Mouse (Mus musculus) neural tube, embryonic 12.5 days (tissue): Measurements from ENCODE around the gene Ndufaf2. TPM values are rescaled to one million over a fixed set of nuclear protein-coding genes. Genes with fewer than 3 reads are reported as not detected.

Source experiments
- ATAC-seq: fragments of 200-750 bp; cut with Nextera tagmentation; 2 replicates; pipeline ENCODE4 v1.8.0; 2017; ENCODE audit warnings: low read depth, mild to moderate bottlenecking, moderate TSS enrichment, moderate library complexity; ENCODE audit not compliant: low FRiP score
- H3K27ac ChIP-seq: fragments of 300-500 bp; sonication (generic); 2 replicates; pipeline ENCODE4 v1.5.1; 2016
- H3K27me3 ChIP-seq: fragments of 300-500 bp; sonication (generic); replicated peaks from 2 replicates; pipeline ENCODE4 v1.6.1; 2016; ENCODE audit warnings: mild to moderate bottlenecking
- H3K36me3 ChIP-seq: fragments of 300-500 bp; sonication (generic); 2 replicates; pipeline ENCODE4 v1.6.1; 2016; ENCODE audit warnings: mild to moderate bottlenecking
- H3K4me1 ChIP-seq: fragments of 300-500 bp; sonication (generic); 2 replicates; pipeline ENCODE4 v1.6.1; 2016
- H3K4me2 ChIP-seq: fragments of 300-500 bp; sonication (generic); replicated peaks from 2 replicates; pipeline ENCODE4 v1.6.1; 2016; ENCODE audit warnings: mild to moderate bottlenecking
- H3K4me3 ChIP-seq: fragments of 300-500 bp; sonication (generic); 2 replicates; pipeline ENCODE4 v1.5.1; 2016
- H3K9ac ChIP-seq: fragments of 300-500 bp; sonication (generic); 2 replicates; pipeline ENCODE4 v1.6.1; 2016; ENCODE audit warnings: mild to moderate bottlenecking
- H3K9me3 ChIP-seq: fragments of 300-500 bp; sonication (generic); 2 replicates; pipeline ENCODE4 v1.6.1; 2016; ENCODE audit warnings: mild to moderate bottlenecking
- WGBS: fragments of 180-500 bp; shearing (Covaris S2); methylation state at CpG from one replicate; pipeline ENCODE4 v1.1.7; 2016; 5-methylcytosine and 5-hydroxymethylcytosine counted together
- polyA plus RNA-seq: library from polyadenylated mRNA; unstranded; fragments of >200 nt; fragmentation: Nextera tagmentation; extraction: Ambion mirVana; gene quantifications from 2 replicates; pipeline ENCODE4 v1.2.1, GENCODE M21; 2016

The Ndufaf2 gene
- polyA plus RNA-seq, 1 experiment from 2014 or later, result 79.0 TPM

DNA sequence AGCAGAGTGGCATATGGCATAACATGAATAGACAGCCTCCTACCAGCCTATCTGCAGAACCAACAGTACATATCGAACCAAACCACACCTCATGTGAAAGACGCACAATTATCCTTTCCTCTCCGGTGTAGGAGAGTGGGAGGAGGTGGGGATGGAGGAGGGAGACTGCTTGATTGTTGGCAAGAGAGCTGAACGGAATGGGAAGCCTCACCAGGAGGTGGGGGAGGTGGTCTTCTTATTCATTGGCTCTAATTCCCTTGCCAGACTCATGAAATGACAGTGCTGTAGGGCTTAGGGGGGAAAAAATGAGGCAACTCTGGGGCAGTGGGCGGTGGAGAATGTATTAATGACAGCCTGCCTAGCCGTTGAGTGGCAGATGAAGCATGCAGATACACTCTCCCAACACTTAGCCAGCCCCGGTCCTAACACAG lies 188.4 kb downstream of the Ndufaf2 start:
- Histone ChIP-seq H3K27me3 (no peaks in the 10 kb centered on the region), H3K4me2 (peak overlapping the region; percentile 10; the same call in 1 of the 2 replicates), H3K27ac (no peak overlapping the region), H3K9ac (no peak overlapping the region), H3K4me1 (peaks cover 8% of the 10 kb centered on the region; the same call in 1 of the 2 replicates), H3K4me3 (no peak overlapping the region), H3K9me3 (no peaks in the 10 kb centered on the region), H3K36me3 (no peaks in the 10 kb centered on the region)
- 31% methylated on average over 7 of the region's 7 CpGs for WGBS
- ATAC-seq, result peak; percentile 29; the same call in 1 of the 2 replicates

DNA sequence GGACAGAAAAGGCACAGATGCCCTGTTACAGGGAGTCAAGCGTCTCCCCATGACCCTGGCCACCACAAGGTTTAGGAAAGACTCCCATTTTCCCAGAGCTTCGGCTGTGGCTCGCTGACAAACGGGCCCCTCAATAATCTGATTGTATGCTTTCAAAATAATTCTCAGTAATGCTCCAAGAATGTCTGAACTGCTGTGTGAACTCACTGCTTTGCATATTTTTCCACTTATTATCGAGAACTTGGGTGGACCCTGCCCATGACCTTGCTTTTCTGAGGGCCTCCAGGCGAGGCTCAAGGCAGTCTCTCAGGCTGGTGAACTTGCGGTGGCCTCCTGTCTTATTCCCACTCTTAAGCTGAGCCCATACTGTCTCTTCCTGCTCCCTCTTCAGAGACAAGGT lies 193.8 kb downstream of the Ndufaf2 start:
- no peaks in the 10 kb centered on the region for H3K36me3 ChIP-seq
- peaks cover 15% of the 10 kb centered on the region for H3K4me1 ChIP-seq
- H3K9ac ChIP-seq, result no peak overlapping the region
- no peak overlapping the region for H3K4me2 ChIP-seq
- no peak overlapping the region for H3K27ac ChIP-seq
- ATAC-seq, result no peak
- no peaks in the 10 kb centered on the region for H3K27me3 ChIP-seq
- H3K4me3 ChIP-seq, result no peak overlapping the region
- H3K9me3 ChIP-seq, result no peaks in the 10 kb centered on the region
- 75% methylated on average over 7 of the region's 7 CpGs for WGBS

GRCm38 (mm10) chr13:107963471-107963870 lies 195.0 kb downstream of the Ndufaf2 start:
- Histone ChIP-seq H3K27me3 (no peaks in the 10 kb centered on the region), H3K36me3 (no peaks in the 10 kb centered on the region), H3K4me3 (no peak overlapping the region), H3K4me1 (peaks cover 15% of the 10 kb centered on the region), H3K27ac (no peak overlapping the region), H3K9ac (no peak overlapping the region), H3K4me2 (no peak overlapping the region), H3K9me3 (no peaks in the 10 kb centered on the region)
- 45% methylated on average over 11 of the region's 11 CpGs for WGBS
- no peak for ATAC-seq

DNA sequence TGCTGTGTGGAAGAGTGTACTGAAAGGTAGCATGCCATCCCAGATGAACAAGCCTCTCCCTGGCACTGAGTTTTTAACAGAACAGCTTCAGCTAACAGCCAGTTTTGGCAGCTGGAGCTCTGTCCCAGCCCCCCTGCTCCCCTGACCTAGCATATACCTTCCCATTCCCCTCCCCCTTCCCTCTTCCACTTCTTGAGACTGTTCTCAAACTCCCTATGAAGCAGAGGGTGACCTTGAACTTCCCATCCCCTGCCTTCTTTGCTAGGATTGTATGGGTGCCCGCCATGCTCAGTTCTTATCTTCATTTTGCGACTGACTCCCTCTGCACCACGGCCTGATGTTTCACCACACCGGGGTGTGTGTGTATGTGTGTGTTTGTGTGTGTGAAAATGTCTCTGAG lies 195.7 kb downstream of the Ndufaf2 start:
- no peaks in the 10 kb centered on the region for H3K27me3 ChIP-seq
- no peaks in the 10 kb centered on the region for H3K9me3 ChIP-seq
- H3K4me3 ChIP-seq, result no peak overlapping the region
- WGBS, result 67% methylated on average over 4 of the region's 4 CpGs
- no peak overlapping the region for H3K4me2 ChIP-seq
- ATAC-seq, result no peak
- H3K9ac ChIP-seq, result no peak overlapping the region
- peaks cover 15% of the 10 kb centered on the region for H3K4me1 ChIP-seq
- no peaks in the 10 kb centered on the region for H3K36me3 ChIP-seq
- H3K27ac ChIP-seq, result no peak overlapping the region

- Histone ChIP-seq H3K4me2 (no peak overlapping the region), H3K27me3 (no peaks in the 10 kb centered on the region), H3K9ac (no peak overlapping the region), H3K36me3 (no peaks in the 10 kb centered on the region), H3K9me3 (no peaks in the 10 kb centered on the region), H3K27ac (no peak overlapping the region), H3K4me1 (peaks cover 15% of the 10 kb centered on the region), H3K4me3 (no peak overlapping the region)
- no peak for ATAC-seq
- 47% methylated on average over 4 of the region's 4 CpGs for WGBS
Observed at GRCm38 (mm10) chr13:107961972-107962371, 196.5 kb downstream of the Ndufaf2 start.

GRCm38 (mm10) chr13:107961501-107961900 lies 196.9 kb downstream of the Ndufaf2 start:
- Histone ChIP-seq H3K36me3 (no peaks in the 10 kb centered on the region), H3K4me1 (peaks cover 15% of the 10 kb centered on the region), H3K27ac (no peak overlapping the region), H3K4me2 (no peak overlapping the region), H3K4me3 (no peak overlapping the region), H3K27me3 (no peaks in the 10 kb centered on the region), H3K9ac (no peak overlapping the region), H3K9me3 (no peaks in the 10 kb centered on the region)
- WGBS, result 84% methylated on average over 4 of the region's 4 CpGs
- ATAC-seq, result no peak

- H3K4me3 ChIP-seq, result no peak overlapping the region
- no peak overlapping the region for H3K9ac ChIP-seq
- H3K4me2 ChIP-seq, result no peak overlapping the region
- ATAC-seq, result no peak
- H3K27ac ChIP-seq, result no peak overlapping the region
- peaks cover 24% of the 10 kb centered on the region for H3K4me1 ChIP-seq
- H3K36me3 ChIP-seq, result no peaks in the 10 kb centered on the region
- no peaks in the 10 kb centered on the region for H3K27me3 ChIP-seq
- 89% methylated on average over 5 of the region's 5 CpGs for WGBS
- no peaks in the 10 kb centered on the region for H3K9me3 ChIP-seq
Observed at GRCm38 (mm10) chr13:107960549-107960948, 197.9 kb downstream of the Ndufaf2 start.

DNA sequence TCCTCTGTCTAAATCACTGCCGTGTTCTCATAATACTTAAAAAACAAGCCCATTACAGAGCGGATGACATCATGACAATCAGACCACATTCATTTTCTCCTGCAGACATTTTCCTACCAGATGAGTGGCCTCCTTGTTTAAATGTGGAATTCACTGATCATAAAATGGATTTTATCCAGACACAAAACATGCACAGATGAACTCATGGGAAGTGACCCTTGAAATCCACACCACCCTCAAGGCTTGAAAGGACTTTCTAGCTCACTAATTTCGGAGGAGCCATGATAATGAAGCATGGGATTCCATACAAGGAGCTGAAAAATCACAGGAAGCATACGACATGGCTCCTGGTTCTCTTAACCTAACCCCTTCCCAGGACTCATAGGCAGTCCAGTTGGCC lies 198.5 kb downstream of the Ndufaf2 start:
- no peaks in the 10 kb centered on the region for H3K9me3 ChIP-seq
- peaks cover 29% of the 10 kb centered on the region for H3K4me1 ChIP-seq
- no peaks in the 10 kb centered on the region for H3K27me3 ChIP-seq
- WGBS, result 69% methylated on average over 4 of the region's 4 CpGs
- no peaks in the 10 kb centered on the region for H3K36me3 ChIP-seq
- no peak overlapping the region for H3K27ac ChIP-seq
- no peak overlapping the region for H3K4me3 ChIP-seq
- H3K4me2 ChIP-seq, result no peak overlapping the region
- no peak overlapping the region for H3K9ac ChIP-seq
- ATAC-seq, result no peak

DNA sequence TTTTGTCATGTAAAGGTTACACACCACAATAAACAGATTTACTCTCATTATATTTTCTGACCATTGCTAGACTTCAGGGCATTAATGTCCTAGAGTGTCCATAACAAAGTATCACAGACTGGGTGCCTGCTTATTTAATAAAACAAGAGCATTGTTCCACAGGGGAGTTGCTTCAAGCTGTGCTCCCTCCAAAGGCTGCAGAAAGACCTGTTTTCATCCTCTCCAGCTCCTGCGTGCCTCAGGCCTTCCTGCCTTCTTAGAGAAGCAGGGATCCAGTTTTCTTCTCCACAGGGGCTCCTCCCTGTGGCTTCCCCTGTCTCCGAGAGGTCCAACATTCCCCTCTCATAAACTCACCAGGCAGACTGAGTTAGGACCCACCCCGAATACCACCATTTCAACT lies 202.2 kb downstream of the Ndufaf2 start:
- Histone ChIP-seq H3K9me3 (no peaks in the 10 kb centered on the region), H3K27ac (no peak overlapping the region), H3K4me2 (no peak overlapping the region), H3K27me3 (no peaks in the 10 kb centered on the region), H3K4me1 (peaks cover 24% of the 10 kb centered on the region), H3K9ac (no peak overlapping the region), H3K36me3 (no peaks in the 10 kb centered on the region), H3K4me3 (no peak overlapping the region)
- no peak for ATAC-seq
- WGBS, result 3% methylated on average over 3 of the region's 3 CpGs

DNA sequence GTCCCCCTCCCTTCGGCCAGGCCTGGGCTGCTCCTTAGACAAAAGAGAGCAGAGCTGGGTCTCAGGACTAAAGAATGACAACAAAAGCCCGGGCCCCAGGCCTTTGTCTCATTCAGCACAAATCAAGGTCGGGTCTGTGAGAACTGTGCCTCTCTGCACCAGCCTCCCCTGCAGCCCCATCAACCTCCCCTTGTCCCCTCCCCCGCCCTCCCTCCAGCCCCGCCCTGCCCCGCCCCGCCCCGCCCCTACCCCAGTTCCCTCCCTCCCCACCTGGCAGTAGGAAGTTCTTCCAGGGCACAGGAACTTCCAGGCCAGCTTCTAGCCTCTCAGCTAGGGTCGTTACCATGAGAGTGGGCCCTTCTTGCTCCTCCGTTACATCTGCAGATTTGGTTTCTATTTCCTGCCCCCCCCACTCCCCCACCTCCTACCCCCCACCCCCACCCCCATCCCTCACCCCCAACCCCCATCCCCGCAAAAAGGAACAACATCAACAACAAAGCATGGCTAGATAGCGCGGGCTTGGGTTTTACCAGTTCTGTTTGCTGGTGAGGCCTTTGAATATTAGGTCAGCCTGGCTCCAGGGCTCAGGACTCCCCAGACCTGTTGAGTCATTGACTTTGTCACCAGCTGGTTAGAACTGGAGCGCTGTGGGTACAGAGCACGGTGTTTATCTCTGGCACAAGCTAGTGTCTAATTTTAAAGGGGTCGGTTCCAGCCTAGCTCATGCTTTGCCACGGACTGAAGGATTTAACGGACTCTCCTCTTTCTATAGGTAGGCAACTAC lies 202.9 kb downstream of the Ndufaf2 start:
- Histone ChIP-seq H3K36me3 (no peaks in the 10 kb centered on the region), H3K9me3 (no peaks in the 10 kb centered on the region), H3K27ac (0 out of 2 replicates have a peak overlapping the region, but pooled peaks have one; percentile 12), H3K4me3 (no peak overlapping the region), H3K4me1 (peaks cover 24% of the 10 kb centered on the region), H3K9ac (no peak overlapping the region), H3K4me2 (peak overlapping the region; percentile 38), H3K27me3 (no peaks in the 10 kb centered on the region)
- 10% methylated on average over 13 of the region's 18 CpGs for WGBS
- ATAC-seq, result peak; percentile 94

GRCm38 (mm10) chr13:107954445-107955261 lies 203.8 kb downstream of the Ndufaf2 start:
- H3K9ac ChIP-seq, result peak overlapping the region; percentile 2; the same call in 1 of the 2 replicates
- H3K4me2 ChIP-seq, result peak overlapping the region; percentile 38
- no peaks in the 10 kb centered on the region for H3K36me3 ChIP-seq
- peak overlapping the region; percentile 46; the same call in 1 of the 2 replicates for H3K27ac ChIP-seq
- ATAC-seq, result peak; percentile 46
- H3K4me1 ChIP-seq, result peaks cover 24% of the 10 kb centered on the region
- H3K9me3 ChIP-seq, result no peaks in the 10 kb centered on the region
- no peak overlapping the region for H3K4me3 ChIP-seq
- no peaks in the 10 kb centered on the region for H3K27me3 ChIP-seq
- 9% methylated on average over 16 of the region's 16 CpGs for WGBS

- WGBS, result 20% methylated on average over 9 of the region's 9 CpGs
- H3K27ac ChIP-seq, result 0 out of 2 replicates have a peak overlapping the region, but pooled peaks have one; percentile 46
- peak overlapping the region; percentile 2; the same call in 1 of the 2 replicates for H3K9ac ChIP-seq
- H3K4me2 ChIP-seq, result peak overlapping the region; percentile 36
- no peak overlapping the region for H3K4me3 ChIP-seq
- H3K27me3 ChIP-seq, result no peaks in the 10 kb centered on the region
- H3K9me3 ChIP-seq, result no peaks in the 10 kb centered on the region
- no peaks in the 10 kb centered on the region for H3K36me3 ChIP-seq
- peaks cover 24% of the 10 kb centered on the region for H3K4me1 ChIP-seq
- ATAC-seq, result no peak
Observed at GRCm38 (mm10) chr13:107954100-107954444, 204.4 kb downstream of the Ndufaf2 start.
